Mouse (Mus musculus) neural tube, embryonic 14.5 days (tissue): Measurements from ENCODE around the gene Abca15. TPM values are rescaled to one million over a fixed set of nuclear protein-coding genes. Genes with fewer than 3 reads are reported as not detected.
"Not testable (repeated sequence)": the region's sequence is repeated elsewhere in the genome, so short reads cannot be mapped to it uniquely, and the experiment has no call there.

ENCODE experiments used
- ATAC-seq: fragments of 200-750 bp; cut with Nextera tagmentation; 2 replicates; pipeline ENCODE4 v1.8.0; 2017; ENCODE audit warnings: low read depth, mild to moderate bottlenecking, moderate TSS enrichment, moderate library complexity
- H3K27ac ChIP-seq: fragments of 300-500 bp; sonication (generic); 2 replicates; pipeline ENCODE4 v1.5.1; 2014; ENCODE audit warnings: low read depth, mild to moderate bottlenecking, control low read depth, low read length, moderate library complexity, mixed read lengths
- H3K27me3 ChIP-seq: fragments of 300-500 bp; sonication (generic); 2 replicates; pipeline ENCODE4 v1.6.1; 2014; ENCODE audit warnings: low read length; ENCODE audit not compliant: control insufficient read depth, insufficient read depth
- H3K36me3 ChIP-seq: fragments of 300-500 bp; sonication (generic); 2 replicates; pipeline ENCODE4 v1.6.1; 2014; ENCODE audit warnings: low read length, mixed read lengths; ENCODE audit not compliant: control insufficient read depth, insufficient read depth
- H3K4me1 ChIP-seq: fragments of 300-500 bp; sonication (generic); 2 replicates; pipeline ENCODE4 v1.6.1; 2014; ENCODE audit warnings: low read length; ENCODE audit not compliant: control insufficient read depth, insufficient read depth
- H3K4me2 ChIP-seq: fragments of 300-500 bp; sonication (generic); 2 replicates; pipeline ENCODE4 v1.6.1; 2014; ENCODE audit warnings: mild to moderate bottlenecking, low read depth, low read length, control low read depth
- H3K4me3 ChIP-seq: fragments of 300-500 bp; sonication (generic); 2 replicates; pipeline ENCODE4 v1.5.1; 2014; ENCODE audit warnings: low read depth, low read length, control low read depth, mixed read lengths
- H3K9ac ChIP-seq: fragments of 300-500 bp; sonication (generic); replicated peaks from 2 replicates; pipeline ENCODE4 v1.6.1; 2014; ENCODE audit warnings: low read depth, mild to moderate bottlenecking, control low read depth, low read length, mixed read lengths
- H3K9me3 ChIP-seq: fragments of 300-500 bp; sonication (generic); 2 replicates; pipeline ENCODE4 v1.6.1; 2016; ENCODE audit warnings: low read length; ENCODE audit not compliant: control insufficient read depth
- WGBS: fragments of 180-500 bp; shearing (Covaris S2); extraction: QIAGEN DNeasy Blood & Tissue Kit; methylation state at CpG from one replicate; pipeline ENCODE4 v1.1.7; 2014; 5-methylcytosine and 5-hydroxymethylcytosine counted together
- polyA plus RNA-seq: library from polyadenylated mRNA; unstranded; fragments of >200 nt; fragmentation: Nextera tagmentation; extraction: Ambion mirVana; gene quantifications from 2 replicates; pipeline ENCODE4 v1.2.1, GENCODE M21; 2014

The Abca15 gene
- polyA plus RNA-seq, result not detected in 2 replicates

DNA sequence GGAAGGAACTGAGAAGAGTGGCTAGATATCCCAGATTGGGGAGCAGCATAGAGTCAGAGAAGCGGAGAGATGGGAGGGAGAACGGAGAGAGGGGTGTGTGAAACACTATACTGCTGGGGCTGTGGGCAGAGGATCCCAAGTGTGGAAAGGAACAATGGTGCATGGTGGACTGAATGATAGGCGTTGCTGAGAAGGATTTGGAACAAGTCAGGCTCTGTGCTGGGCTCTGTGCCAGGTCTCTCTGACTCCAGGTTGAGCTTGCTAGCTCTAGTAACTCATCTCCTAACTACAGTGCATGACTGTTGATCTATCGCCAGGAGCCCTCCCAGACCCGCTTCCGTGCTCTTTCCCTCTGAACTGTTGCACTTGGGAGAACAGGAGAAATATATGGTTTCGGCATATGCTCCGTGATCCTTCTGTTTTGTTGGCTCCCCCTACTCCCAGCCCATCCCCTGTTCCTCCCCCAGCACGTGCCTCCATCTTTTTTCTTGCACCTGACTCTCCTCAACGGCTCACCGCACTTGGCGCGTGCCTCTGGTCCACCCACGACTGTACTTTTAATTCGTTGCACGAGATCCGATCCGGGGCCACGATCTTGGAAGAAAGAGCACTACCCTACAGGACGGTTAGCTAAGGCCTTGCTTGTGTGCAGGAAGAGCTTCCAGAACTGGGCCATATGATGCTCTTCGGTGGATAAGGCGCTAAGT is at the start of gene Abca15:
Gene Abca15 (plus strand): TSS at position 584 of the 707 bp plus-strand sequence.
- ATAC-seq, result peak; percentile 49; the same call in 1 of the 2 replicates
- Histone ChIP-seq H3K9ac (no peak within 1 kb of the TSS), H3K4me1 (no peaks in the 10 kb centered on the region), H3K4me2 (peak within 1 kb of the TSS; percentile 34), H3K9me3 (no peaks in the 10 kb centered on the region), H3K4me3 (no peak within 1 kb of the TSS), H3K27me3 (no peaks in the 10 kb centered on the region), H3K36me3 (no peaks in the 10 kb centered on the region), H3K27ac (no peak within 1 kb of the TSS)
- WGBS, result 87% methylated on average over 22 of the region's 22 CpGs

DNA sequence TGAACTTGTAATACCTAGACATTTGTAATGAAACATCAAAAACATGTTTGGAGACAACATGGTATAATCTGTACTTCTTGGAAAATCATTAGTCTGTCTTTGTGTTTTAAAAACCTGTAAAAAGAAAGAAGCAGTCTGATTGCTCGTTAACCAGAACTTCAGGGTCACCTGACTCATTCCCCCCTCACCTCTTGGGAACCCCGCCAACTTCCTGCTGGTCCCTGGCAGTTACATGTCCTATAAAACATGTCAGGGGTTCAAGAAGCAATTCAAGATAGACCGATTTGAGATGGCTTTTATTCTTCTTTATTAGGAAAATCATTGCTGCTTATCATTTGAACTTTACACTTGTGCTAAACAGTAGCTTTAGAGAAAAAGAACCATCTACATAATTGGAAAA is 43.2 kb upstream of the Abca15 start:
- Histone ChIP-seq H3K9me3 (no peaks in the 10 kb centered on the region), H3K4me3 (no peak overlapping the region), H3K27ac (no peak overlapping the region), H3K4me2 (no peak overlapping the region), H3K36me3 (no peaks in the 10 kb centered on the region), H3K27me3 (no peaks in the 10 kb centered on the region), H3K4me1 (no peaks in the 10 kb centered on the region), H3K9ac (no peak overlapping the region)
- 67% methylated on average over 3 of the region's 3 CpGs for WGBS
- no peak for ATAC-seq

GRCm38 (mm10) chr7:120316086-120316485 is 12.4 kb upstream of the Abca15 start:
- WGBS, result 83% methylated on average over 1 of the region's 1 CpGs
- Histone ChIP-seq H3K4me1 (no peaks in the 10 kb centered on the region), H3K27ac (no peak overlapping the region), H3K4me3 (no peak overlapping the region), H3K9me3 (no peaks in the 10 kb centered on the region), H3K9ac (no peak overlapping the region), H3K27me3 (no peaks in the 10 kb centered on the region), H3K36me3 (no peaks in the 10 kb centered on the region), H3K4me2 (no peak overlapping the region)
- no peak for ATAC-seq

GRCm38 (mm10) chr7:120322963-120323362 is 5.5 kb upstream of the Abca15 start:
- Histone ChIP-seq H3K27ac (no peak overlapping the region), H3K27me3 (no peaks in the 10 kb centered on the region), H3K36me3 (no peaks in the 10 kb centered on the region), H3K4me1 (no peaks in the 10 kb centered on the region), H3K4me2 (no peak overlapping the region), H3K4me3 (no peak overlapping the region), H3K9ac (no peak overlapping the region), H3K9me3 (no peaks in the 10 kb centered on the region)
- ATAC-seq, result no peak
- WGBS, result 52% methylated on average over 4 of the region's 4 CpGs

- H3K4me2 ChIP-seq, H3K4me1 ChIP-seq, H3K9me3 ChIP-seq, H3K27ac ChIP-seq, H3K36me3 ChIP-seq, H3K27me3 ChIP-seq, H3K4me3 ChIP-seq, ATAC-seq, H3K9ac ChIP-seq: not testable (repeated sequence)
- 67% methylated on average over 2 of the region's 2 CpGs for WGBS
Observed at GRCm38 (mm10) chr7:120325911-120326310, 2.6 kb upstream of the Abca15 start.

DNA sequence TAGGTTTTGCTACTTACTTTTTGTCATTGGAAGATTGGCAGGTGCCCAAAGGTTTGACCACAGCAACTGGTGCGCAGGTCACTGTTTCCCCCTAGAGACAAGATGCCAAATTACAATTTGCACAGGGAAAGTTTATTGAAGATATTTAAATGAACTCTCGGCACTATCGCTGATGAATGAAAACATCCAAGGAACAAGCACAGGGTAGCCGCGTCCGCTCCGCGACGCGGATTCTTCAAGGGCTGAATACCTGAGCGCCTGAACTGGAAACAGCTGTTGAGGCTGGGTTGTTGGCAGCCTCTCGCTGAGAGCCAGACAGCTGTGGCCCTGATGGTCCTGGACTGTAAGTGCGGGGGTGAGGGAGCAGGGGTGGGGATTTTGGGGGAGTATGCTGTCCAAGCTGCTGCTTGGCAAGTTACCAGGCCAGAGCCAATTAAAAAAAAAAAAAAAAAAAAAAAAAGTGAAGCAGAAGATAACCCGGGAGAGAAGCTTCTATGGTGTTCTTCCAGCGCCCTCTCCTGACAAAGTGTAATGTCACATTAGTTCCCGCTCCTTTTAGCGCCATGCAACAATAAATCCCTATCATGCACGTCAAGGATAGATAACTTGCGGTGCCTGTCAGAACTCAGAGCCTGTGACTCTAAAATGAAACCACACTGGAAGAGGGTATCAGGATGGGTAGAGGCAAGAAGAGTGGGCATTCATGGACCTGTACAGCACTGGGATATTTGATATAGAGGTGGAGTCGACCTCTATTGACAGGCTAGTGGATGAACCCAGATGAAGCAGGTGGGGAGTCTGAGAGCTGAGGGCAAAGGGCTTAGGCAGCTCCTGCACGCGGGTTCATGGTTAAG is 1.0 kb upstream of the Abca15 start:
- Histone ChIP-seq H3K27me3 (no peaks in the 10 kb centered on the region), H3K36me3 (no peaks in the 10 kb centered on the region), H3K9ac (no peak overlapping the region), H3K4me1 (no peaks in the 10 kb centered on the region), H3K4me3 (no peak overlapping the region), H3K4me2 (peak overlapping the region; percentile 34), H3K9me3 (no peaks in the 10 kb centered on the region), H3K27ac (no peak overlapping the region)
- ATAC-seq, result peak; percentile 54
- WGBS, result 22% methylated on average over 22 of the region's 22 CpGs

- H3K4me3 ChIP-seq, result no peak overlapping the region
- WGBS, result 37% methylated on average over 13 of the region's 13 CpGs
- no peaks in the 10 kb centered on the region for H3K36me3 ChIP-seq
- no peak overlapping the region for H3K27ac ChIP-seq
- no peaks in the 10 kb centered on the region for H3K9me3 ChIP-seq
- no peaks in the 10 kb centered on the region for H3K27me3 ChIP-seq
- H3K4me2 ChIP-seq, result no peak overlapping the region
- no peak overlapping the region for H3K9ac ChIP-seq
- no peak for ATAC-seq
- H3K4me1 ChIP-seq, result no peaks in the 10 kb centered on the region
Observed at GRCm38 (mm10) chr7:120361159-120361558, 32.7 kb downstream of the Abca15 start.

- Histone ChIP-seq H3K36me3 (no peaks in the 10 kb centered on the region), H3K9ac (no peak within 1 kb of the TSS), H3K4me3 (no peak within 1 kb of the TSS), H3K4me2 (no peak within 1 kb of the TSS), H3K9me3 (no peaks in the 10 kb centered on the region), H3K4me1 (no peaks in the 10 kb centered on the region), H3K27me3 (no peaks in the 10 kb centered on the region), H3K27ac (no peak within 1 kb of the TSS)
- 78% methylated on average over 10 of the region's 10 CpGs for WGBS
- ATAC-seq, result no peak
Observed at GRCm38 (mm10) chr7:120409447-120409846, 81.0 kb downstream of the Abca15 start, which contains the start of gene Abca16. Gene Abca16, plus strand, starts transcription at chr7:120409647.

DNA sequence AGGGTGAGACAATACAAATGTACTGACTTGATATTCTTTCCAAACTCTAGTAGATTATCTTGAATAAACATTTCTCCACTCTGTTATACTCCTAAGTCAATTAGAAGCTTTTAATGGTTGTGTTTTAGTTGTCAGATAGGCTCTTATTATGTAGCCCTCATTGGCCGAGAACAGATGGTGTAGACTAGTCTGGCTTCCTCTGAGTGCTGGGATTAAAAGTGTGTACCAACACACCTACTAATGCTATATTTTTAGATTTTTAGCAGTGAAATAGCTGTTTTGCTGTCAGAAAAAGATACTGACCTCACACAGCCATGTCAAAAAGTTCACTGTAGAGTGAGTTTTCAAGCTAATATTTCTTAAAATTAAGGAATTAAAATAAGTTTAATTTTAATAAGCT is 83.9 kb downstream of the Abca15 start:
- Histone ChIP-seq H3K4me3 (no peak overlapping the region), H3K4me1 (no peaks in the 10 kb centered on the region), H3K27ac (no peak overlapping the region), H3K36me3 (no peaks in the 10 kb centered on the region), H3K4me2 (no peak overlapping the region), H3K9me3 (no peaks in the 10 kb centered on the region), H3K9ac (no peak overlapping the region), H3K27me3 (no peaks in the 10 kb centered on the region)
- 95% methylated on average over 1 of the region's 1 CpGs for WGBS
- ATAC-seq, result no peak
